Comparison of ENCODE assay signal across 13 mouse cellular contexts in genomic region chr3:123237039-123237438, GRCm38 (mm10). TPM values are rescaled to one million over a fixed set of nuclear protein-coding genes. Genes with fewer than 3 reads are reported as not detected.
A peak's percentile ranks its signal among the peaks of the same experiment; 100 is the strongest.
DNase-seq lines count a peak whose midpoint lies in the region; ATAC-seq lines count a peak whose summit lies in the region.
"Had no signal": no experiment of that assay in that cellular context is flagged by ENCODE, and none has a peak within 500 bp of the region (broad histone marks: within the 10 kb centered on the region; RNA-seq: fewer than 3 reads in every experiment).

No protein-coding gene starts in this region.

- 27% methylated on average over 7 of the region's 7 CpGs for WGBS in kidney, embryonic 16.5 days
- WGBS in embryonic facial prominence, embryonic 14.5 days, result 17% methylated on average over 7 of the region's 7 CpGs
- 31% methylated on average over 7 of the region's 7 CpGs for WGBS in limb, embryonic 15.5 days

- no peaks in the 10 kb centered on the region for H3K9me3 ChIP-seq in kidney, embryonic 16.5 days (ENCODE audit: low read length)
- no peaks in the 10 kb centered on the region for H3K9me3 ChIP-seq in embryonic facial prominence, embryonic 14.5 days (ENCODE audit: control insufficient read depth, low read length)
- no peaks in the 10 kb centered on the region for H3K9me3 ChIP-seq in limb, embryonic 15.5 days

- H3K4me1 ChIP-seq in kidney, embryonic 16.5 days (ENCODE audit: insufficient read depth, low read length), result peaks cover 14% of the 10 kb centered on the region
- H3K4me1 ChIP-seq in embryonic facial prominence, embryonic 14.5 days (ENCODE audit: control insufficient read depth, insufficient read depth, low read length), result peaks cover 13% of the 10 kb centered on the region
- peaks cover 15% of the 10 kb centered on the region for H3K4me1 ChIP-seq in limb, embryonic 15.5 days

- DNase-seq in embryo, embryonic 10 days (ENCODE audit: low spot score), result peak; percentile 39
- no peak for DNase-seq in embryo, embryonic 9.5 days (ENCODE audit: extremely low spot score)
- DNase-seq in kidney, adult 18-20 months, result no peak
- DNase-seq in embryonic facial prominence, embryonic 14.5 days (ENCODE audit: low spot score), result peak; percentile 65
- no peak for DNase-seq in testis, postnatal 14 days (ENCODE audit: low spot score)
- DNase-seq: adrenal gland, adult 2 months; kidney, adult 2 months; lung, postnatal 10 days; spleen, adult 18-20 months; thymus, postnatal 14 days had no signal

- H3K4me3 ChIP-seq in kidney, embryonic 16.5 days (ENCODE audit: low read length), result no peak overlapping the region
- no peak overlapping the region for H3K4me3 ChIP-seq in embryonic facial prominence, embryonic 14.5 days (ENCODE audit: low read depth, low read length)
- no peak overlapping the region for H3K4me3 ChIP-seq in limb, embryonic 15.5 days

- H3K27me3 ChIP-seq in kidney, embryonic 16.5 days (ENCODE audit: insufficient read depth, low read length), result no peaks in the 10 kb centered on the region
- no peaks in the 10 kb centered on the region for H3K27me3 ChIP-seq in embryonic facial prominence, embryonic 14.5 days (replicated peaks; ENCODE audit: control insufficient read depth, insufficient read depth, low read length)
- no peaks in the 10 kb centered on the region for H3K27me3 ChIP-seq in limb, embryonic 15.5 days

- H3K4me2 ChIP-seq in kidney, embryonic 16.5 days (replicated peaks; ENCODE audit: low read depth, low read length), result peak overlapping the region; percentile 76; the same call in 1 of the 2 replicates
- H3K4me2 ChIP-seq in embryonic facial prominence, embryonic 14.5 days (ENCODE audit: low read depth, low read length), result peak overlapping the region; percentile 79
- no peak overlapping the region for H3K4me2 ChIP-seq in limb, embryonic 15.5 days

- H3K9ac ChIP-seq in kidney, embryonic 16.5 days (replicated peaks; ENCODE audit: low read length), result no peak overlapping the region
- H3K9ac ChIP-seq in embryonic facial prominence, embryonic 14.5 days (ENCODE audit: low read depth, low read length), result no peak overlapping the region
- H3K9ac ChIP-seq in limb, embryonic 15.5 days, result no peak overlapping the region

- ATAC-seq in kidney, embryonic 16.5 days (ENCODE audit: low FRiP score, low TSS enrichment), result peak; percentile 20; the same call in 1 of the 2 replicates
- peak; percentile 73 for ATAC-seq in embryonic facial prominence, embryonic 14.5 days (ENCODE audit: low read depth)
- ATAC-seq in limb, embryonic 15.5 days (ENCODE audit: insufficient number of reproducible peaks, low FRiP score, low TSS enrichment, low read depth), result peak; percentile 59; the same call in 1 of the 2 replicates
- no peak for ATAC-seq in granulocyte monocyte progenitor cell, adult 5-6 weeks (replicated peaks; ENCODE audit: poor library complexity, severe bottlenecking)

- H3K36me3 ChIP-seq in kidney, embryonic 16.5 days (ENCODE audit: insufficient read depth, low read length), result no peaks in the 10 kb centered on the region
- no peaks in the 10 kb centered on the region for H3K36me3 ChIP-seq in embryonic facial prominence, embryonic 14.5 days (ENCODE audit: control insufficient read depth, insufficient read depth, low read length)
- no peaks in the 10 kb centered on the region for H3K36me3 ChIP-seq in limb, embryonic 15.5 days

- H3K27ac ChIP-seq in kidney, embryonic 16.5 days (ENCODE audit: low read length), result no peak overlapping the region
- H3K27ac ChIP-seq in embryonic facial prominence, embryonic 14.5 days (replicated peaks; ENCODE audit: low read depth, low read length), result no peak overlapping the region
- H3K27ac ChIP-seq in limb, embryonic 15.5 days, result 0 out of 2 replicates have a peak overlapping the region, but pooled peaks have one; percentile 4

RNA-seq across cellular contexts. Expression of gene Synpo2, which starts 1.1 kb away (rescaled TPM):
- 9.5 and 9.9 TPM in 2 replicates for polyA plus RNA-seq in kidney, embryonic 16.5 days (2015; fragmentation: Nextera tagmentation; extraction: Ambion mirVana)
- 9.7 and 12.8 TPM in 2 replicates for polyA plus RNA-seq in embryonic facial prominence, embryonic 14.5 days (2014; fragmentation: Nextera tagmentation; extraction: Ambion mirVana)
- 4.5 and 8.9 TPM in 2 replicates for polyA plus RNA-seq in limb, embryonic 15.5 days (2015; fragmentation: Nextera tagmentation; extraction: Ambion mirVana)
- total RNA-seq in granulocyte monocyte progenitor cell, adult 5-6 weeks (2014; fragmentation: Nextera tagmentation), result 0.28 TPM in 1 of 2 replicates, not detected in the other
- not detected in 2 replicates for total RNA-seq in granulocyte monocyte progenitor cell, adult 5-6 weeks (2017)

RNA-seq across cellular contexts. Expression of gene Sec24d, which starts 30.2 kb away (rescaled TPM):
- 70.1 and 75.4 TPM in 2 replicates for polyA plus RNA-seq in kidney, embryonic 16.5 days (2015; fragmentation: Nextera tagmentation; extraction: Ambion mirVana)
- polyA plus RNA-seq in embryonic facial prominence, embryonic 14.5 days (2014; fragmentation: Nextera tagmentation; extraction: Ambion mirVana), result 125 and 128 TPM in 2 replicates
- polyA plus RNA-seq in limb, embryonic 15.5 days (2015; fragmentation: Nextera tagmentation; extraction: Ambion mirVana), result 117 and 120 TPM in 2 replicates
- 45.6 and 66.7 TPM in 2 replicates for total RNA-seq in granulocyte monocyte progenitor cell, adult 5-6 weeks (2014; fragmentation: Nextera tagmentation)
- 43.3 and 61.9 TPM in 2 replicates for total RNA-seq in granulocyte monocyte progenitor cell, adult 5-6 weeks (2017)

Comparison
In these comparisons a context has a peak if more than half of its experiments do, and no peak if none do; other contexts are left out.
1. DNase-seq: peak in embryo, embryonic 10 days (single experiment) and embryonic facial prominence, embryonic 14.5 days (single experiment); none in embryo, embryonic 9.5 days (single experiment), kidney, adult 18-20 months (single experiment) and testis, postnatal 14 days (single experiment).